In the genomic region with DNA sequence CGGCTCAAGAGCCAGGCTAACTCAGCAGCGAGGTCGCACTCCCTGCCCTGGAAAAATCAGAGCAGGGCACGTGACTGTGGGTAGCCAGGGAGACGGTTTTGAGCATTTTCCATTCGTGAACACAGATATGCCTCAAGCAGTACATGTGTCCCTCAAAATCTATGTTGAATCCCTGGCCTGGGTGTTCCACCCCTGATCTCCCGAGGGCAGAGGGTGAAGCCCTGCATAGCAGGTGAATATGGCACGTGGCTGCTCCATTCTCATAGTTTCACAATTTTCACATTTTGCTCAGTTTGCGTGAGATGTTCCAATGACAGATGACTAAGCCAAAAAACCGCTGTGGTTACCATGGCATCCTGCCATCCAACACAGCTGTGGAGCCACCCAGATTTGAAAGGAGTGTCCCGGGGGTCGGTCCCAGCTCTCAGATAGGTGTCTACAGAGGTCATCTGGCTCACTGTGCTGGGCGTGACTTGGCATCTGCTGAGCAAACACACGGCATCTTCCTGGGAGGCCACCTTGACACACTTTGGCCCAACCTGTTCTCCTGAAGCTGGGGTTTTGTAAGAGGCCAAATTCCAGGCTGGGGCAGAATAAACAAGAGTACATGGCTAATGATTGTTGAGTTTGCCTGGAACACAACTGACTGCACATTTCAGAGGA, we compare ENCODE assay signal across 10 mouse cellular contexts. TPM values are rescaled to one million over a fixed set of nuclear protein-coding genes. Genes with fewer than 3 reads are reported as not detected.
DNase-seq lines count a peak whose midpoint lies in the region; ATAC-seq and TF ChIP-seq lines count a peak whose summit lies in the region.
"Had no signal": no experiment of that assay in that cellular context is flagged by ENCODE, and none has a peak within 500 bp of the region (broad histone marks: within the 10 kb centered on the region; RNA-seq: fewer than 3 reads in every experiment).

No protein-coding gene starts in this region.

- H3K4me2 ChIP-seq in liver, postnatal 0 days (ENCODE audit: low read depth, low read length) = peak overlapping the region; percentile 48
- no peak overlapping the region for H3K4me2 ChIP-seq in midbrain, embryonic 13.5 days (replicated peaks)
- H3K4me2 ChIP-seq: heart, embryonic 13.5 days; neural tube, embryonic 13.5 days had no signal

- H3K36me3 ChIP-seq in liver, postnatal 0 days (replicated peaks; ENCODE audit: insufficient read depth, low read length) = no peaks in the 10 kb centered on the region
- H3K36me3 ChIP-seq in splenic B cell, adult 2 months (ENCODE audit: control insufficient read depth, insufficient read depth, low read length, poor library complexity, severe bottlenecking) = no peaks in the 10 kb centered on the region
- H3K36me3 ChIP-seq in midbrain, embryonic 13.5 days = no peaks in the 10 kb centered on the region
- H3K36me3 ChIP-seq: heart, embryonic 13.5 days; neural tube, embryonic 13.5 days had no signal

- H3K4me1 ChIP-seq in cerebellum, adult 2 months (ENCODE audit: control insufficient read depth, insufficient read depth, low read length) = peaks cover 26% of the 10 kb centered on the region; the same call in 1 of the 2 replicates
- peaks cover 66% of the 10 kb centered on the region for H3K4me1 ChIP-seq in liver, postnatal 0 days (ENCODE audit: insufficient read depth)
- H3K4me1 ChIP-seq in midbrain, embryonic 13.5 days (replicated peaks) = peaks cover 24% of the 10 kb centered on the region

- TF ChIP-seq EP300 in liver, postnatal 0 days (IDR thresholded peaks at IDR 0.05; ENCODE audit: low read depth) = peak; percentile 90

- peak overlapping the region; percentile 56; the same call in 1 of the 2 replicates for H3K9ac ChIP-seq in liver, postnatal 0 days (replicated peaks)
- H3K9ac ChIP-seq in midbrain, embryonic 13.5 days (replicated peaks) = no peak overlapping the region
- H3K9ac ChIP-seq: heart, embryonic 13.5 days; neural tube, embryonic 13.5 days had no signal

- no peak for TF ChIP-seq POLR2A in cerebellum, adult 2 months (IDR thresholded peaks at IDR 0.05; ENCODE audit: borderline replicate concordance, insufficient read depth, low read length)

- ATAC-seq in hematopoietic stem cell, adult 5-6 weeks (replicated peaks in 1 of 2; ENCODE audit: insufficient read depth in 1 of 2, low FRiP score in 2 of 2, low TSS enrichment in 1 of 2, low read depth in 1 of 2, poor library complexity in 2 of 2, severe bottlenecking in 2 of 2) = peak; percentile 26 to 34; a peak in 3 of 4 replicates
- peak; percentile 96 for ATAC-seq in liver, postnatal 0 days
- ATAC-seq in midbrain, embryonic 13.5 days = no peak
- ATAC-seq in inflammation-experienced regulatory T-cells, adult 6 months = no peak

- H3K27me3 ChIP-seq in cerebellum, adult 2 months (ENCODE audit: control insufficient read depth, insufficient read depth, low read length) = no peaks in the 10 kb centered on the region
- no peaks in the 10 kb centered on the region for H3K27me3 ChIP-seq in liver, postnatal 0 days (ENCODE audit: insufficient read depth, low read length)
- H3K27me3 ChIP-seq in splenic B cell, adult 2 months (ENCODE audit: control insufficient read depth, insufficient read depth, low read length, poor library complexity, severe bottlenecking) = no peaks in the 10 kb centered on the region
- no peaks in the 10 kb centered on the region; the same call in 1 of the 2 replicates for H3K27me3 ChIP-seq in midbrain, embryonic 13.5 days
- H3K27me3 ChIP-seq: heart, embryonic 13.5 days; neural tube, embryonic 13.5 days had no signal

- DNase-seq in thymus, postnatal 14 days = peak; percentile 19
- DNase-seq in thymus, postnatal 10 days (ENCODE audit: low spot score in 2 of 2) = no peak
- peak; percentile 79 to 83 for DNase-seq in cerebellum, adult 2 months
- peak; percentile 88 for DNase-seq in liver, postnatal 0 days
- DNase-seq in splenic B cell, adult 2 months (ENCODE audit: low read depth, low spot score) = peak; percentile 49

- WGBS in cerebellum, adult 2 months = 16% methylated on average over 14 of the region's 14 CpGs
- WGBS in liver, postnatal 0 days (ENCODE audit: insufficient replicate concordance) = 35% methylated on average over 14 of the region's 14 CpGs
- 80% methylated on average over 14 of the region's 14 CpGs for WGBS in midbrain, embryonic 13.5 days

- no peak for TF ChIP-seq CTCF in cerebellum, adult 2 months (IDR thresholded peaks at IDR 0.05; ENCODE audit: borderline replicate concordance, insufficient read depth, low read depth, low read length)
- TF ChIP-seq CTCF in liver, postnatal 0 days (IDR thresholded peaks at IDR 0.05; ENCODE audit: low read depth) = no peak

- peak overlapping the region; percentile 20 for H3K27ac ChIP-seq in cerebellum, adult 2 months (ENCODE audit: insufficient read depth, low read length)
- peak overlapping the region; percentile 95 for H3K27ac ChIP-seq in liver, postnatal 0 days (ENCODE audit: low read depth)
- no peak overlapping the region for H3K27ac ChIP-seq in midbrain, embryonic 13.5 days
- H3K27ac ChIP-seq: heart, embryonic 13.5 days; neural tube, embryonic 13.5 days had no signal

- no peak overlapping the region for H3K4me3 ChIP-seq in cerebellum, adult 2 months (replicated peaks; ENCODE audit: insufficient read depth, low read depth, low read length)
- H3K4me3 ChIP-seq in liver, postnatal 0 days (ENCODE audit: low read depth, low read length) = no peak overlapping the region
- H3K4me3 ChIP-seq in midbrain, embryonic 13.5 days (replicated peaks) = no peak overlapping the region
- H3K4me3 ChIP-seq: heart, embryonic 13.5 days; neural tube, embryonic 13.5 days had no signal

- H3K9me3 ChIP-seq in liver, postnatal 0 days (ENCODE audit: low read length) = no peaks in the 10 kb centered on the region
- no peaks in the 10 kb centered on the region for H3K9me3 ChIP-seq in midbrain, embryonic 13.5 days
- H3K9me3 ChIP-seq: heart, embryonic 13.5 days; neural tube, embryonic 13.5 days had no signal

RNA-seq across cellular contexts. Expression of a gene that starts 47.4 kb away (rescaled TPM):
- 58.0 and 69.3 TPM in 2 replicates for polyA plus RNA-seq in cerebellum, adult 2 months (2012; rRNA removed)
- 11.0 and 17.5 TPM in 2 replicates for total RNA-seq in hematopoietic stem cell, adult 5-6 weeks (2017)
- 7.0 and 10.0 TPM in 2 replicates for polyA plus RNA-seq in liver, postnatal 0 days (2015; fragmentation: Nextera tagmentation; extraction: Ambion mirVana)
- 14.2 and 15.9 TPM in 2 replicates for polyA plus RNA-seq in midbrain, embryonic 13.5 days (2015; fragmentation: Nextera tagmentation; extraction: Ambion mirVana)
- 1 to 10 TPM; 5.3 to 7.4 (median 7.0) TPM for polyA plus RNA-seq in inflammation-experienced regulatory T-cells, adult 6 months (2017; shearing (Covaris generic))

Comparison
In these comparisons a context has a peak if more than half of its experiments do, and no peak if none do; other contexts are left out.
1. DNase-seq: peak in thymus, postnatal 14 days (single experiment), cerebellum, adult 2 months (2 of 2), liver, postnatal 0 days (single experiment) and splenic B cell, adult 2 months (single experiment); none in thymus, postnatal 10 days (0 of 2).
2. ATAC-seq: peak in hematopoietic stem cell, adult 5-6 weeks (2 of 2) and liver, postnatal 0 days (single experiment); none in midbrain, embryonic 13.5 days (single experiment) and inflammation-experienced regulatory T-cells, adult 6 months (single experiment).